Mouse (Mus musculus) hindbrain, embryonic 11.5 days (tissue): Measurements from ENCODE around the gene Gm20388. TPM values are rescaled to one million over a fixed set of nuclear protein-coding genes. Genes with fewer than 3 reads are reported as not detected.

Experiments
- ATAC-seq: fragments of 200-750 bp; cut with Nextera tagmentation; 2 replicates; pipeline ENCODE4 v1.8.0; 2017; ENCODE audit warnings: mild to moderate bottlenecking, moderate TSS enrichment, moderate library complexity; ENCODE audit not compliant: low FRiP score
- DNase-seq: peaks from one replicate; pipeline ENCODE4 v3.0.0-alpha.2; 2015; ENCODE audit warnings: low spot score
- H3K27ac ChIP-seq: fragments of 300-500 bp; sonication (generic); 2 replicates; pipeline ENCODE4 v1.5.1; 2014; ENCODE audit warnings: mild to moderate bottlenecking, low read depth, low read length
- H3K27me3 ChIP-seq: fragments of 300-500 bp; sonication (generic); 2 replicates; pipeline ENCODE4 v1.6.1; 2014; ENCODE audit warnings: mild to moderate bottlenecking, low read length, moderate library complexity, mixed read lengths; ENCODE audit not compliant: control insufficient read depth, insufficient read depth
- H3K36me3 ChIP-seq: fragments of 300-500 bp; sonication (generic); 2 replicates; pipeline ENCODE4 v1.6.1; 2014; ENCODE audit warnings: mild to moderate bottlenecking, low read length, moderate library complexity, mixed read lengths; ENCODE audit not compliant: control insufficient read depth, insufficient read depth
- H3K4me1 ChIP-seq: fragments of 300-500 bp; sonication (generic); replicated peaks from 2 replicates; pipeline ENCODE4 v1.6.1; 2014; ENCODE audit warnings: low read length, mixed read lengths; ENCODE audit not compliant: control insufficient read depth, insufficient read depth
- H3K4me2 ChIP-seq: fragments of 300-500 bp; sonication (generic); replicated peaks from 2 replicates; pipeline ENCODE4 v1.6.1; 2014; ENCODE audit warnings: mild to moderate bottlenecking, low read depth, low read length
- H3K4me3 ChIP-seq: fragments of 300-500 bp; sonication (generic); 2 replicates; pipeline ENCODE4 v1.5.1; 2014; ENCODE audit warnings: low read depth, low read length
- H3K9ac ChIP-seq: fragments of 300-500 bp; sonication (generic); 2 replicates; pipeline ENCODE4 v1.6.1; 2014; ENCODE audit warnings: low read depth, low read length
- H3K9me3 ChIP-seq: fragments of 300-500 bp; sonication (generic); 2 replicates; pipeline ENCODE4 v1.6.1; 2016; ENCODE audit warnings: low read length; ENCODE audit not compliant: control insufficient read depth
- whole genome bisulfite sequencing: fragments of 180-500 bp; shearing (Covaris S2); extraction: QIAGEN DNeasy Blood & Tissue Kit; methylation state at CpG from one replicate; pipeline ENCODE4 v1.1.7; 2014; 5-methylcytosine and 5-hydroxymethylcytosine counted together
- polyA plus RNA-seq: library from polyadenylated mRNA; unstranded; fragments of >200 nt; fragmentation: Nextera tagmentation; extraction: Ambion mirVana; gene quantifications from 2 replicates; pipeline ENCODE4 v1.2.1, GENCODE M21; 2014

Gm20388 gene
- polyA plus RNA-seq, 1 experiment from 2014 or later: 11.8 TPM

- no peaks in the 10 kb centered on the region for H3K9me3 ChIP-seq
- no peaks in the 10 kb centered on the region for H3K4me1 ChIP-seq
- WGBS: 48% methylated on average over 12 of the region's 12 CpGs
- no peaks in the 10 kb centered on the region for H3K27me3 ChIP-seq
- H3K27ac ChIP-seq: no peak overlapping the region
- peak; percentile 91 for DNase-seq
- ATAC-seq: peak; percentile 43; the same call in 1 of the 2 replicates
- no peak overlapping the region for H3K9ac ChIP-seq
- H3K4me3 ChIP-seq: no peak overlapping the region
- peaks cover 2% of the 10 kb centered on the region; the same call in 1 of the 2 replicates for H3K36me3 ChIP-seq
- H3K4me2 ChIP-seq: no peak overlapping the region
These were observed 3450.6 kb downstream of the Gm20388 start for GRCm38 (mm10) chr8:123361082-123361739.

DNA sequence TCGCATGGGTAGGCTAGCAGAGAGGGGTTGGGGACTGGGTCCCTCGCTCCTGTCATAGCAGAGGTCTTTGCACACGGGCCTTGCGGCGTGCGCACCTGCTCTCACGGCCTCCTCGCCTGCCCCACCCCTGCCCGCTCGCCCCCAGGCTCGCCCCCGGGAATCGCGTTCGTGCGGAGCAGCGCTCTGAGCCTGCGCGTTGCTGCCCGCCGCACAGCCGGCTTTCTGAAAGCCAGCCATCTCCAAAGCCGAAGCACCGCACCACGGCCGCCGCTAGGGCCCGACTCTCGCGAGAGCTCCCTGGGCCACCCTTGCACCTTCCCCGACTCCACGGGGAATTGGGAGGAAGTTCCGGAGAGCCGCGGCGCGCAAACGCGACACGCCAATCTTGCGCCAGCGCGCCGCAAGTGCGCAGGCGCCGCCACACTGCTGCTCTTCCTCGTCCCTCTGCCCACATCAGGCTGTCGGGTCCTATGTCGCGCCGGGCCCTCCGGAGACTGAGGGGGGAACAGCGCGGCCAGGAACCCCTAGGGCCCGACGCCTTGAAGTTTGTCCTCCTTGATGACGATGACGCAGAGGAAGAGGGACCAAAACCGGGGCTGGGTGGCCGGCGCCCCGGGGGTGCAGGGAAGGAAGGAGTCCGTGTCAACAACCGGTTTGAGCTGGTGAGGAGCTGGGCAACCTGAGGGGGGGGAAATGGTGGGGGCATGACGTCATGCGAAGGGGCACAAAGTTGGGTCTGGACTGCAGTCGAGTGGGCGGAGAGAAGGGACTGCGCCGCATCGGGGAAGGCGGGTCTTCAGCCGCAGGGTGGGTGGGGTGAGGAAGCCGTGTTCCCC lies 3463.0 kb downstream of the Gm20388 start, which contains the start of gene Tcf25:
TSS of gene Tcf25 (plus strand) at position 351 of the 836 bp plus-strand sequence.
- no peaks in the 10 kb centered on the region for H3K36me3 ChIP-seq
- no peaks in the 10 kb centered on the region for H3K27me3 ChIP-seq
- H3K4me3 ChIP-seq: peak within 1 kb of the TSS; percentile 86
- ATAC-seq (peak; percentile 95), DNase-seq (peak; percentile 97)
- under 1% methylated on average over 74 of the region's 75 CpGs for WGBS
- H3K27ac ChIP-seq: peak within 1 kb of the TSS; percentile 90
- H3K4me2 ChIP-seq: peak within 1 kb of the TSS; percentile 68
- peak within 1 kb of the TSS; percentile 74 for H3K9ac ChIP-seq
- no peaks in the 10 kb centered on the region for H3K4me1 ChIP-seq
- no peaks in the 10 kb centered on the region for H3K9me3 ChIP-seq

DNA sequence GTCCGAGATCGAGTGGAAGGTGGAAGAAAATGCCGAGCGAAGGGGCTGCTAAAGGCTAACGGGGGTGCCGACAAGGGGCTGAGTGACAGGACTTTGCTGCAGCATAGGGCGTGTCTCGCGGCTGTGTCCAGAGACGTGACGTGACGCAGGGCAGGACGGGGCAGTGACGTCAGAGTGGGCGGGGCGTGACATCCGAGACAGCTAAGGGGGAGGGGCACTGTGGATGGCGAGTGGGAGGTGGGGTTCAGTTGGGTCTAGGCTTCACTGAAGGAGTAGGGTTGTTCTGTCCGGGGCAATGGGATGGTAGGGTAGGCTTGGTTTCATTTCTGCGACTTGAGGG lies 3463.6 kb downstream of the Gm20388 start:
- Histone ChIP-seq H3K9ac (peak overlapping the region; percentile 74), H3K4me1 (no peaks in the 10 kb centered on the region), H3K4me3 (peak overlapping the region; percentile 86), H3K4me2 (peak overlapping the region; percentile 68), H3K36me3 (no peaks in the 10 kb centered on the region), H3K27me3 (no peaks in the 10 kb centered on the region), H3K9me3 (no peaks in the 10 kb centered on the region), H3K27ac (peak overlapping the region; percentile 90)
- DNase-seq (peak; percentile 97), ATAC-seq (peak; percentile 85)
- WGBS: under 1% methylated on average over 20 of the region's 20 CpGs

- WGBS: 89% methylated on average over 10 of the region's 10 CpGs
- DNase-seq (no peak), ATAC-seq (no peak)
- Histone ChIP-seq H3K27ac (no peak overlapping the region), H3K9ac (no peak overlapping the region), H3K27me3 (no peaks in the 10 kb centered on the region), H3K36me3 (no peaks in the 10 kb centered on the region), H3K4me2 (no peak overlapping the region), H3K9me3 (no peaks in the 10 kb centered on the region), H3K4me3 (no peak overlapping the region), H3K4me1 (no peaks in the 10 kb centered on the region)
These were observed 3465.1 kb downstream of the Gm20388 start for GRCm38 (mm10) chr8:123375701-123376100.

- WGBS: 65% methylated on average over 8 of the region's 8 CpGs
- Histone ChIP-seq H3K9me3 (no peaks in the 10 kb centered on the region), H3K4me2 (no peak overlapping the region), H3K9ac (no peak overlapping the region), H3K4me3 (no peak overlapping the region), H3K27ac (no peak overlapping the region), H3K36me3 (no peaks in the 10 kb centered on the region), H3K27me3 (no peaks in the 10 kb centered on the region), H3K4me1 (no peaks in the 10 kb centered on the region)
- DNase-seq: no peak
- ATAC-seq: no peak
These were observed 3465.5 kb downstream of the Gm20388 start for GRCm38 (mm10) chr8:123376106-123376505.

DNA sequence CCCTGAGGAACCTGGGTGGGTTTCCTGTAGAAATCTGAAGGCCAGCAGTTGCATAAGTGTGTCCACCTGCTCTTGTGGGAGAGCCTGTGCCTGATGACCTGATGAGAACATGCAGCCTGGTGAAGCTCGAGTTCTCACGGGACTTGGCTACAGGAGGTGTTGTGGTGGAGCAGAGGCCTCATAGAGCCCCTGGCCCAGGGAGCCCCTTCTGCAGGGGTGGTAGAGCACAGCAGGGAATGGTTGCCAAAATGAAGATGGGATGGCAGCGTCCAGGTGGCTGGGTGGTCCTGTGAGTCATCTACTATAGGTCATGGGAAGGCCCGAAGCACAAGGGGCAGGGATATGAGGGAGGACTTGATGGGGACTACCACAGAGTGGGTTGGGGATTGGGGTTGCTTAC lies 3471.1 kb downstream of the Gm20388 start:
- Histone ChIP-seq H3K27ac (no peak overlapping the region), H3K9ac (no peak overlapping the region), H3K4me1 (no peaks in the 10 kb centered on the region), H3K4me3 (no peak overlapping the region), H3K36me3 (peaks cover 12% of the 10 kb centered on the region; the same call in 1 of the 2 replicates), H3K27me3 (no peaks in the 10 kb centered on the region), H3K9me3 (no peaks in the 10 kb centered on the region), H3K4me2 (no peak overlapping the region)
- DNase-seq (no peak), ATAC-seq (no peak)
- 95% methylated on average over 4 of the region's 4 CpGs for WGBS

- Histone ChIP-seq H3K9ac (no peak overlapping the region), H3K4me1 (no peaks in the 10 kb centered on the region), H3K4me3 (no peak overlapping the region), H3K36me3 (peaks cover 12% of the 10 kb centered on the region; the same call in 1 of the 2 replicates), H3K27me3 (no peaks in the 10 kb centered on the region), H3K27ac (no peak overlapping the region), H3K4me2 (no peak overlapping the region), H3K9me3 (no peaks in the 10 kb centered on the region)
- ATAC-seq: no peak
- 91% methylated on average over 8 of the region's 8 CpGs for WGBS
- no peak for DNase-seq
These were observed 3471.9 kb downstream of the Gm20388 start for GRCm38 (mm10) chr8:123382516-123382915.

- H3K4me3 ChIP-seq: no peak overlapping the region
- ATAC-seq: no peak
- H3K27me3 ChIP-seq: no peaks in the 10 kb centered on the region
- WGBS: 73% methylated on average over 9 of the region's 9 CpGs
- H3K27ac ChIP-seq: no peak overlapping the region
- H3K9ac ChIP-seq: no peak overlapping the region
- no peaks in the 10 kb centered on the region for H3K9me3 ChIP-seq
- peak; percentile 65 for DNase-seq
- no peak overlapping the region for H3K4me2 ChIP-seq
- H3K36me3 ChIP-seq: peaks cover 12% of the 10 kb centered on the region; the same call in 1 of the 2 replicates
- no peaks in the 10 kb centered on the region for H3K4me1 ChIP-seq
These were observed 3474.4 kb downstream of the Gm20388 start for GRCm38 (mm10) chr8:123384883-123385540.
